Mouse (Mus musculus) myocyte (in vitro differentiated cells): ENCODE measurements around the gene Slc22a23.

ENCODE experiments used
- CEBPB ChIP-seq: IDR thresholded peaks from 2 replicates; pipeline ENCODE4 v1.6.1; 2011; ENCODE audit warnings: mild to moderate bottlenecking, moderate library complexity; ENCODE audit not compliant: poor library complexity, insufficient read depth, severe bottlenecking
- E2F4 ChIP-seq: IDR thresholded peaks from one replicate; pipeline ENCODE4 v1.6.1; 2011; ENCODE audit warnings: mild to moderate bottlenecking, control low read depth, moderate library complexity; ENCODE audit not compliant: insufficient read depth
- MAX ChIP-seq: IDR thresholded peaks from one replicate; pipeline ENCODE4 v1.6.1; 2011; ENCODE audit warnings: low read depth, mild to moderate bottlenecking, control low read depth
- MYOG ChIP-seq, 3 experiments: IDR thresholded peaks; one replicate each; pipeline ENCODE4 v1.6.1; 2011; ENCODE audit warnings: control low read depth in 2 of 3, low read depth in 2 of 3, mild to moderate bottlenecking in 2 of 3; ENCODE audit not compliant: insufficient read length in 2 of 3, control insufficient read depth in 1 of 3, insufficient read depth in 1 of 3
- POLR2A ChIP-seq: IDR thresholded peaks from one replicate; pipeline ENCODE4 v1.6.1; 2011; ENCODE audit warnings: low read depth, mild to moderate bottlenecking, control low read depth, moderate library complexity; ENCODE audit not compliant: insufficient read length
- POLR2AphosphoS2 ChIP-seq: IDR thresholded peaks from one replicate; pipeline ENCODE4 v1.6.1; 2011; ENCODE audit warnings: low read depth, control low read depth; ENCODE audit not compliant: insufficient read length
- SRF ChIP-seq: IDR thresholded peaks from one replicate; pipeline ENCODE4 v1.6.1; 2011; ENCODE audit warnings: low read depth; ENCODE audit not compliant: control insufficient read depth, insufficient read length
- TCF12 ChIP-seq: IDR thresholded peaks from one replicate; pipeline ENCODE4 v1.6.1; 2011; ENCODE audit warnings: mild to moderate bottlenecking, control low read depth; ENCODE audit not compliant: poor library complexity, insufficient read depth, severe bottlenecking
- USF1 ChIP-seq: IDR thresholded peaks from one replicate; pipeline ENCODE4 v1.6.1; 2011; ENCODE audit warnings: low read depth, mild to moderate bottlenecking, control low read depth, moderate library complexity

- TF ChIP-seq POLR2A (no peak), TCF12 (no peak), SRF (no peak), POLR2AphosphoS2 (no peak), USF1 (no peak), MYOG (IDR thresholded peaks at IDR 0.05; ENCODE audit: control insufficient read depth in 1 of 3, insufficient read depth in 1 of 3, insufficient read length in 2 of 3, low read depth in 2 of 3) (no peak), E2F4 (no peak), MAX (no peak), CEBPB (no peak)
These were observed 196.1 kb downstream of the Slc22a23 start for GRCm38 (mm10) chr13:34148767-34149392.
